Mouse (Mus musculus): ENCODE results near the gene Fbxw21.

Gene Fbxw21

DNA sequence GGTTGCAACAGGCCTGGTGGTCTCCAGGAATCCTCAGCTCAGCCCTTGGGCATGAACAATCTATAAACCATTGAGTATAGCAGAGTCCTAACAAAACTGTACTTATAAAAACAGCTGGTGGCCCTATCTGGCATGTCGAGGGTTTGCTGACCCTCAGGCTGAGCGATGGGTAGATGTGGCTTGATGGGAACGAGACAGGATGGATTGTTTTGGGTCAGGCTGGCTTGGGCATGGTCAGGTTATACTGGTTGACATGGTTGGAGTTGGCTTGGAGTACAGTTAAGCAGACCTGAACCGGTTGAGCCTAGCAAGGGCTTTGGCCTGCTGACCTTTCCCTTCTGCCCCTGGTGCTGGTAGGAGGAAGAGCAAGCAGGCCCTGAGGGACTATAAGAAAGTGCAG lies 50.7 kb downstream of the Fbxw21 start:
- DNase-seq (ENCODE audit: low spot score) = no peak

DNA sequence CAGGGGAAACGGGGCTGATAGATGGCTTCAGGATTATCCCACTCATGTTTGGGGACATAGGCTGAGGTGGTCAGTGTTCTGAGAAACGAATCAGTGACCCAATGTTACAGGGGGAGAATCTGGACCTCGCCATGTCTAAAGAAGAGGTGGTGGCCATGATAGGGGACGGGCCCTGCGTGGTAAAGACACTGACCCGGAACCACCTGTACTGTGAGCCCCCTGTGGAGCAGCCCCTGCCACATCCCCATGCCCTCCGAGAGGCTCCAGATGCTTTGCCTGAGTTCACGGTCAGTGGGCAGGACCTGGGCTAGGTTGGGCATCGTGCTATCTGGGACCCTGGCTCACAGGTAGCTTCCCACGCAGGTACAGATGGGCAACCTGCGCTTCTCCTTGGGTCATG lies 51.6 kb downstream of the Fbxw21 start:
- DNase-seq (ENCODE audit: low spot score) = no peak

DNA sequence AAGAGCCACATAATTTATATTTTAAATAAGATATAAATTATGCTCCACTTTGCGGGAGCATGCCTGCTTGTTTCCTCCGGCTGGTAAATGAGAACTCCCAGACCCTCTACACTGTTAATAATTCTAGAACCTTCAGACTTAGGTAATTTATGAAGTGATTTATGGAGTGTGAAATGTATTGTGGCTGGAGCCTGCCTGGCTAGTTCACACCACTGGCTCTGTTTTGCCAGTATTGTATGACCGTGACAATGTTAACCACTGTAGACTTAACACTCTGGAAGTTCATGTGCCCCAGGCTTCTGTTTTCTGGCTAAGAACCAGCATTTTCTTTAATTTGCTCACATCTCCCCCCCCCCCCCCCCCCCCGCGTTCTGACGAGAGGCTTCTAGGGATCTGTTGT lies 54.5 kb downstream of the Fbxw21 start:
- DNase-seq (ENCODE audit: low spot score) = no peak

DNA sequence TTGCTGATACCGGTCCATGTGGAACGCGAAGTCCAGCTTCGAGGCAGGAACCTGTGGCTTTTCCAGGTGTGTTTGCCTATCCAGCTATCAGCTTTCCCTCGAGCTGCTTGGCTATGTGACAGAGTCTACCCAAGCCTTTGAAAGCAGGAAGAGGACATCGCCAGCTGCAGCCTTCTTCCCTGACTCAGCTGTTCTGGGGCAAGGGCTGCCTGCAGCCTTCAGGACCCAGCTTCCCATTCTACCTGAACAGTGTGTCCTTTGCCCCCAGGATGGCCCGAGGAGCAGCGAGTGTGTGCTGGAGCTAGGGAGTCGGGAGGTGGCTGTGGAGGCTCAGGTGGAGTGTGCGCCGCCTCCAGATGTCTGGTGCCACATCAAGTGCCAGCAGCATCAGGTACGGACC lies 56.2 kb downstream of the Fbxw21 start:
- no peak for DNase-seq (ENCODE audit: low spot score)

DNA sequence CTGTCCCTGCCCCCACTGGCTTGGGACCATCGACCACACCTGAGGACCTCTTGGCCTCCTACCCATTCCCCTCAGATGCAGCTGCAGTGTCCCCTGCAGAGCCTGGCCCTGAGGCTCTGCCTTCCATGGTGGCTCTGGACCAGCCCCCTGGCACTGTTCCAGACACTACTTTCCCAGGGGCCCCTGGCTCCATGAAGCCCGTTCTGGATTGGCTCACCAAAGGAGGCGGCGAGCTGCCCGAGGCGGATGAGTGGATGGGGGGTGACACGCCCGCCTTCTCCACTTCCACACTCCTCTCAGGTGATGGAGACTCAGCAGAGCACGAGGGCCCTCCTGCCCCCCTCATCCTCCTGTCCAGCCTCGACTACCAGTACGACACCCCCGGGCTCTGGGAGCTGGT lies 56.8 kb downstream of the Fbxw21 start:
- DNase-seq (ENCODE audit: low spot score) = no peak

DNA sequence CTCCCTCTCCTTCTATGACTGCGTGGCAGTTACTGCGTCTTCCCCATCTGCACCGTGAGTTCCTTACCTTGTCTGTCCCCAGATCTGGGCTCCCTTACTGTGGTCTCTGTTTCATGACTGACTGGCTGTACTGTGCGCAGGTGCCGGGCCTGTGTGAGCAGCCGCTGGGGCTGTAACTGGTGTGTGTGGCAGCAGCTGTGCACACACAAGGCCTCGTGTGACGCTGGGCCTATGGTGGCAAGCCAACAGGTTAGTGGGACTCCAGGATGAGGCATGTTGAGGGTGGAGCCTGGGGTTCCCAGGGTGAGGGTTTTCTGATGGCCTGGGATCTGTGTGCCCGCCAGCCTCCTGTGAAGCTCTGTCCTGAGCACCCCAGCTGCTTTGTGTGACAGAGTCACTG lies 57.8 kb downstream of the Fbxw21 start:
- DNase-seq (ENCODE audit: low spot score) = no peak

DNA sequence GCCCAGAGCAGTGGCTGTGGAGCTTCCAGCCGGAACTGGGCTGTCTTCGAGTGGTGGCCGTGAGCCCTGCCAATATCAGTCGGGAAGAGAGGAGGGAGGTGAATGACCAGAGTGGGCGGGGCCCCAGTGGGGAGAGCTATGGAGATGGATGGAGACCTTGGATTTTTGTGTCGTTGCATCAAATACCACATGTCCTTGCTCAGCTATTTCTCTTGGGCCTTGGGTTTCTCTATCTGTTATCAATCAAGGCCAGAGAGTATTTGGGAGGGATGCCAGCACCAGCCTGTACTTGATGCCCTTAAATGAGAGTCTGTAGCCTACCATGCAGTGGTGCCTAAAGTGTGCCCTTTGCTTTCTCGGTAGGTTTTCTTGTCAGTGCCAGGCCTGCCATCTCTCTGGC lies 58.6 kb downstream of the Fbxw21 start:
- no peak for DNase-seq (ENCODE audit: low spot score)

DNA sequence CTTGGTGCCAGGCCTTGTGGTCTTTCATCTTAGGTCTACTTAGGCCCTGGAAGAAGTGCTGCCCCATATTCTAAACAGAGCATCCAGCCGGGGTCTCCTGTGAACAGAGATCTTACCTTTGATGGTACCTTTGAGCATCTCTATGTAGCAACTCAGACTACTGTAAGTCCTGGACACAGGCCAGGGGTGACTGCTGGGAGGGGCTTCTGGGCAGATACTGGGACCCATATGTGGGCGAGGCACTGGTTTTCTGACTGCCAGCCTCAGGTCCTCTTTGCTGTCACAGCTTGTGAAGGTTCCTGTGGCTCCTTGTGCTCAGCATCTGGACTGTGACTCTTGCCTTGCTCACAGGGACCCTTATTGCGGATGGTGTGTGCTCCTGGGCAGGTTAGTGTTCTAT lies 59.3 kb downstream of the Fbxw21 start:
- DNase-seq (ENCODE audit: low spot score) = no peak

DNA sequence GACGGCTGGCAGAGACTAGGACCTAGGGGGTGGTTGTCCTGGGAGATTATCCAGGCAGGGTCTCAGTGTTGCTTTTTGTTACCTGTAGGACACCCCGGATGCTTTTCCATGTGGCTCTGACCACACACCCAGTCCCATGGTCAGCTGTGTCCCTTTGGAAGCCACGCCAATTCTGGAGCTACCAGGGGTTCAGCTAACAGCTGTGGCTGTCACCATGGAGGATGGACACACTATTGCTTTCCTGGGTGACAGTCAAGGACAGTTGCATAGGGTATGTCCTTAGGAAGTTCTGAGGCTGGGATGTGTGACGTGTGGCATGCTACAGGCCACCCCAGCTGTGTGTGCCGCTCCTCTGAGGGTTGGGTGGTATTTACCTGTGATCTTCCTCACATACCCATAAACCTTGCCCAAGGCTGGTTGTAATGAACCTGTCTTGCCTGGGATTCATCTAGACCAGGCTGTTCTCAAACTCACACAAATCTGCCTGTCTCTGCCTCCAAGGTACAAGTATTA lies 59.9 kb downstream of the Fbxw21 start:
- DNase-seq (ENCODE audit: low spot score) = no peak

DNA sequence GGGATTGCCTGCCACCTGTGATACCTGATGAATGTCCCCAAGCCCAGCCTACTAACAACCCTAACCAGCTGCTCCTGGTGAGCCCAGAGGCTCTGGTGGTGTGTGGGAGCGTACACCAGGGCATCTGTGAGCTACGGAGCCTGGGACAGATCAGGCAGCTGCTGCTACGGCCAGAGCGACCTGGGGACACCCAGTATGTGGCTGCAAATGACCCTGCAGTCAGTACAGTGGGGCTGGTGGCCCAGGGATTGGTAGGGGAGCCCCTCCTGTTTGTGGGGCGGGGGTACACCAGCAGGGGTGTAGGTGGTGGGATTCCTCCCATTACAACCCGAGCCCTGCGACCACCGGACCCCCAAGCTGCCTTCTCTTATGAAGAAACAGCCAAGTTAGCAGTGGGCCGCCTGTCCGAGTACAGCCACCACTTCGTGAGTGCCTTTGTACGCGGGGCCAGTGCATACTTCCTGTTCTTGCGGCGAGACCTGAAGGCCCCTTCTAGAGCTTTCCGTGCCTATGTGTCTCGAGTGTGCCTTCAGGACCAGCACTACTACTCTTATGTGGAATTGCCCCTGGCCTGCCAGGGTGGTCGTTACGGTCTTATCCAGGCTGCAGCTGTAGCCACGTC lies 61.4 kb downstream of the Fbxw21 start:
- no peak for DNase-seq (ENCODE audit: low spot score)

DNA sequence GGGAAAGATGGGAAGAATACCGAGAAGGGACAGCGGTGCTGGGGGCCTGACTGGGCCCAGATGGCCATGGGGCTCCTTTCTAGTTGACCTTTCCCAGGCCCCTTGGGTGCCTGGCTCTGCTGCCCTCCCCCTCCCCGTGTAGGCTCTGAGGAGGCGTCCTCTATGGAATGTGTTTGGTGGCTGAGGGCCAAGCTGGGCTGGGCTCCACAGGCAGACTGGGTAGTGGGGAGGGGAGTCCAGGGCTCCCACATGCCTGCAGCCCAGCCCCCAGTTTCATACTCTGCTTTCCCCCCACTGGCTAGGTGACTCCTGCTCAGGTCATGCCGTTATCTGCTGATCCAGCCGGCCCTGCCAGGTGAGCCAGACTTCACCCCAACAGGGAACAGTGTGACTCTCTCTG lies 62.9 kb downstream of the Fbxw21 start:
- DNase-seq (ENCODE audit: low spot score) = no peak

DNA sequence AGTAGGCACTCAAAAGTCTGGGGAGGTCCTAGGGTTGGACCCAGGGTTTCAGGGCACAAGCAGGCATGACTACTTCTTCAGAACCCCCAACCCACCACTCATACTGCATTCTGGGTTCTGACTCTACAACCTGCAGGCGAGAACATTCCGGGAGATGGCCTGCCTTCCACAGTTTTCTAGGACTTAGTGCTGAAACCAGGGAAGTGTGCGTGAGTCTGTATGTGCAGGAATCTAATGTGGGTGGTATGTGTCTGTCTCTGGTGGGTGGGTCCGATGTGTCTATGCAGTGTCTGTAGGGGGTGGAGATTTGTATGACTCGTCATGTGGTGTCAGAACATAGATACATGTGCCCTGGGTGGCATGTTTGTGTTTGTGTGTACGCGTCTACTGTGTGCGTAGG lies 63.5 kb downstream of the Fbxw21 start:
- DNase-seq (ENCODE audit: low spot score) = no peak

DNA sequence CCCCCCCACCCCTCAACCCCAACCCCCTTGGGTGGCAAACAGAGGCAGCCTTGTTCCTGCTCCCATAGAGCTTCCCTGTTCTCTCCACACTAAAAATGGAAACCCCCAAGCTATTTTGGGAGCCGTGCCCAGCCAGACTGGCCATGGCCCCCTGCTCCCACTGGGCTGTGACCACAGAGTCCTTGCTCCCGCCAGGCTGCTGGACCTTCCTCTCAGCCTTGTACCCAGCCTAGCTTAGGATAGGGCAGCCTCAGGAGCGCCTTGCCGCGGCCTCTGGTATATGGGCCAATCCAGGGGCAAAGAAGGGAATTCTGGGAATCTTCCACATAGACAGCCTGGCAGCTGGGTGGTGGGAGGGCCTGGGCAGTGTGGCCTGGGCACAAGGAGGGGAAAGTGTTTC lies 64.0 kb downstream of the Fbxw21 start:
- DNase-seq (ENCODE audit: low spot score) = no peak

DNA sequence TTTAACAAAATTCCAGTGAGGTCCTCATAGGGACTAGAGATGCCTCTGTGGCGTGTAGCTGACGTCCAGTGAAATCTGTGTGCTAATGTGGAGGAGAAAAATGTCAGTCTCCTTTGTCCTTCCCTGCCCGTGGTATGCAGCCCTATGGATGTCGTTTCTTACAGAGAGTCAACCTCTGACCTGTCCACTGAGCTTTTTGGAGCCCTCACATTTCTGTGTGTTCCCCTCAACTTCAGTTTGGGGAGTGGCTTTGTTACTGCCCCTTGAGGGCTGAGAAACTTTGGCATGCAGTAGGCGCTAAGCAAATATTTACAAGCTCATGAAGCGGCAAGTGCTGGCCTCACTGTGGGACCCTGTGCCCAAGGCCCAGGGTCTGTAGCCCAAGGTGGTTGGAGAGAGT lies 64.5 kb downstream of the Fbxw21 start:
- DNase-seq (ENCODE audit: low spot score) = no peak

DNA sequence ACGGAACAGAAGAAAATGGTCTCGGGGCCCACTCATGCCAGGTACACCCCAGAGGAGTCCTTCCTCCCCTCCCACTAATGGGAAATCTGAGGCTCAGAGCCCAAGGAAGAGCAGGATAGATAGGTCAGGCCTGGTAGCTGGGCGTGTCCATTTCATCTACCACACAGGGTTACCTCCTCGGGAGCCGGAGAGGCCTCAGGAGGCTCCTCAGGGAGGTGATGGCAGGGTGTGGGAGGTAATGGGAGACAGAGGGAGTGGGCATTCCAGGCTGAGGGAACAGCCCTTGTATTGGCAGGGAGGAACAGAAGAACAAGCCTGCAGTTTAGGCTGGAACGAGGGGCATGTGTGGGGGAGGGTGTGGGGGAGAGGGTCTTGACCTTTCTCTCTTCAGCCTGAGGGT lies 65.0 kb downstream of the Fbxw21 start:
- no peak for DNase-seq (ENCODE audit: low spot score)

DNA sequence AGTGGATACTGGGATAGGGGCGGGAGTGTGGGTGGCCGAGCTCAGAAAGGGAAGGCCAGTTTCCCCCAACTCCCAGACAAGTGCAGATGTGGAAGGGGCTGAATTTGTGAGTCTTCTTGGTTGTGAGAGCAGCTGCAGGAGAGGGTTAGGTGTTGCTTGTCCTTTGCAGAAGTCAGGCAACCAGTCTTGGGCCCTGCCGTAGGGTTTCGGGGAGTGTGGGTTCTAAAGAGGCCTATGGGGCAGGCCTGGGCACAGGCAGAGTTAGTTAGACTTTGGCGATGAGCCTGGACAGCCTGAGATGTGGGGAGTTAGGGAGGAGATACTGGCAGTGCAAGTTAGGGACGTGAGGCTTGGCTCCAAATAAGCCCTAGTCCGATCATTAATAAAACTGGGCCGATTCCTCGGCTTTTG lies 65.6 kb downstream of the Fbxw21 start:
- DNase-seq (ENCODE audit: low spot score) = no peak

DNA sequence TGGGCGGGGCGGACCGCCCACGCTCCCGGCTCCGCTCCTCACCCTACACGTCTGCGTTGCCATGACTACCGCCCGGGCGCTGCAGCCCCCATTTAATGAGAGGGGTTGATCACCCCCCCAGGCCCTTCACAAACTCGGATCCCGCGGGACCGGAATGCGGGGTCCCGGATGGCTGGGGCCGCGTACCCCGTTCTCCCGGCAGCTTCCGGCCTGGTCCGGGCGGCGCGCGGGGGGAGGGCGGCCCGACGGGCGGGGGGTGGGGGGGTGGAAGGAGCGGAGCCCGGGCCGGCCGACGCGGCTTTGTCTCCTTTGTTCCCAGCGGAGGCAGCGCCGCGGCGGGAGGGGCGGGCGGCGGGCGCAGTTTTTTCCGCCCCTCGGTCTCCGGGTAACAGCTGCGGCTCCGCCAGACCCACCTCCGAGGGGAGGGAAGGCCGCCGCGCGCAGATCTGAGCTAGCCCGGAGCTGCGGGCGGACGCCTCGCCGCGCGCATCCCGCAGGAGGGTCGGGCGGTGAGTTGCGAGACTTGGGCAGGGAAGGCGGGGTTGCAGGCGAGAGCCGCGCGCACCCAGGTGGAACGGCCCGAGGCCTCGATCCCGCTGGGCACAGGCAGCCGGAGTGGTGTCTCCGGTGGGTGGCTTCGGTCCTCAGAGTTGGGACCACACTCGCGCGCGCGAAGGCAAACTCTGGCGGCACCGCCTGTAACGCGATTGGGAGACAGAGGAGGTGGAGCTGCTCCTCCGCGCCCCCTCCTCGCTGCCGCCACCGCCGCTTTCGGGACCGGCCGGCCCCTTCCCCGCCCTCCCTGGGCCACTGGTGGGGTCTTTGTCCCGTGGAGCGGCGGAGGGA lies 66.5 kb downstream of the Fbxw21 start, which contains the start of gene Plxnb1:
TSS of gene Plxnb1 (plus strand) at position 253 of the 846 bp plus-strand sequence.
- DNase-seq (ENCODE audit: low spot score) = peak; percentile 61

DNA sequence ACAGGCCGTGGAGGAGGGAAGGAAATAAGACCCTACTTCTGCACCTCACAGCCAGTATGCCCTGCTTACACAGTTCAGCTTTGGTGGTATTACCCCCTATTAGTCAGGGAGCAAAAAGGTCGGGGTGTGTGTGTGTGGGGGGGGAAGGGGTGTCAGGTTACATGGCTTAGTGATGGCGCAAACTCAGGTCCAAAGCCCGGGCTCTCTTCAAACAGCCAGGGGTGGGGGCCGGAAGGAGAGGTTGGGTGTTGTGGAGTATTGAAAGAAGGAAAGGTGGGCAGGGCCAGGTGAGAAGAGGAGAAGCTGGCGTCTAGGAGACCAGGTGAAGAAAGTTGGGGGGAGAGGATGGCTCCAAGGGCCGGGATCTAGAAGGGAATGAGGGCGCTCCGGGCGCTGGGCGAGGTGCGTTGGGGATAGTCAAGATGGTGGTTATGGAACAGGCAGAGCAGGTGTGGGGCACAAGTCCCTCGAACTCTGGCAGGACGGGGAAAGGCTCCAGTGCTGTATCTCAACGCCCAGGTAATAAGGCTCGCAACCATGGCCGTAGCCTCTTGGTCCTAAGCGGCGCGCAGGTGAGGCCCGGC lies 67.2 kb downstream of the Fbxw21 start:
- no peak for DNase-seq (ENCODE audit: low spot score)

DNA sequence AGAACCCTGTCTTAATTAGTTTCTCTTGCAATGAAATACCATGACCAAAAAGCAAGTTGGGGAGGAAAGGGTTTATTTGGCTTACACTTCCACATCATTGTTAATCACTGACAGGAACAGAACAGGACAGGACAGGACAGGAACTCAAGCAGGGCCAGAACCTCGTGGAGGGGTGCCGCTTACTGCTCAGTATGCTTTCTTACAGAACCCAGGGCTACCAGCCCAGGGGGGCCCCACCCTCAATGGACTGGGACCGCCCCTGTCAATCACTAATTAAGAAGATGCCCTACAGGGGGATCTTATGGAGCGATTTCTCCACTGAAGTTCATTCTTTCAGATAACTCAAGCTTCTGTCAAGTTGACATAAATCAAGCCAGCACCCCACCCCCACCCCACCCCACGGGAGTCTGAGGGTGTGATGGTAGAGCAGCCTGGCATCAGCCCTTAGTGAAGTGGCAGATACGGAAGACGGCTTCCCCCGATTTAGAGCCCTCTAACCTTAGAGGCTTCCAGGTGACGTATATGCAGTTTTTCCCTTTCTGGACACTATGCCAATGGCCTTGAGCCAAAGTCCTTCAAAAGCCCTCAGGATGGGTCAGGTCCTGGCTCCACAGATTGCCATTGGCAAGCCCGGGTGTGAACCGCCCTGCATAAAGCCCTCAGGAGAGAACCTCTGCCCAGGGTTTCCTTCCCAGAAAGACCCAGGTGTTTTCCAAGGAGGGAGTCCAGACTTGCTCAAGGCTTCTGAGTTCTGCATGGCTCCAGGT lies 67.9 kb downstream of the Fbxw21 start:
- no peak for DNase-seq (ENCODE audit: low spot score)

DNA sequence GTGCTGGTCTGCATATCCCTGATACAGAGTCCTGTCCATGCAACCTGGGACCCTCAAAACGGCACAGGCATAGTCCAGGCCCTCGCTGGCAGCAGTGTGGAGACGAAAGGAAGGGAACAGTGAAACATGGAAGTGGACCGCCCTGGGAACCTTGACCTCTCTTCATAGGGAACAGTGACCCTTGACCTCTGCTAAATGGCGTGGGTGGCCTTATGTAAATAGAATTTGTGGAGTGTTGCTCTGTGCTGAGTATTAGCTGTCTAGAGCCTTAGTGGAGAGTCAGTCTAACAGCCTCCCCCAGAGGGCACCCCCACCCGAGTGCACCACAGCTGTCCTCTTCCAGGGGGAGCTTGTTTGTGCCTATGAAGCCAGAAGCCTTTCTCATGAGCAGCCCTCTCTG lies 69.0 kb downstream of the Fbxw21 start:
- no peak for DNase-seq (ENCODE audit: low spot score)

DNA sequence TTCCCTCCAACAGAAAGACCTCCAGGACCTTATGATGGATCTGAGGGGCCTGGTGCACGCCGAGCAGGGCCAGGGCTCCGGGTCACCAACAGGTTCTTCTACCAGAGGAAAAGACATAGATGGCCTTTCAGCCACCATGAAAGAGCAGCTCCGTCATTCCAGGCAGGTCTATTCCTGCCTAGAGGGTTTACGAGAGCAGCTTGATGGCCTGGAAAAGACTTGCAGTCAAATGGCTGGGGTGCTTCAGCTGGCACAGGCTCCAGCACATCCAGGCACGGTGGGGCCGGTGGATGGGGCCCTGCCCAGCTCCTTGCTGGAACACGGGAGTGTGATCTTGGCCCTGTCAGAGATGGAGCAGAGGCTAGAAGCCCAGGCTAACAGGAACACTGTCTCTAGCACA lies 70.0 kb downstream of the Fbxw21 start:
- no peak for DNase-seq (ENCODE audit: low spot score)

DNA sequence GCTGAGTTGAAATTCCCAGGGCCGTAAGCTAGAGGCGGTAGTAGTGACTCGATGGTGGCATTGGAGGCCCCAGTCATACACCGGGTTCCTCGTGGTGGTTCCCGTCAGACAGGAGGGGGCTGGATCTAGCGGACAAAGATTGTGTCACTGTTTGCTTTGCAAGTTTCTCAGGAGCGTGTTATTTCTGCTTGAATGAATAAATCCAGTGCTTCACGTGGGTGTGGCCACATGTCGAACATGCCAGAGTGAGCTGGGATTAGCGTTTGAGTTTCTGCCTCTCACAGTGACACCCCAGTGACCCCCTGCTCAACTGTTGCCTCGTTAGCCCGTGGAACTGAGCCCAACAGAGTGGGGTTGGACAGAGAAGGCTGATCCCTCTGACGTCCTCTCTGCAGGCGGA lies 71.4 kb downstream of the Fbxw21 start:
- DNase-seq (ENCODE audit: low spot score) = peak; percentile 29

Measured in urinary bladder, postnatal 25 days (tissue).